Mouse (Mus musculus): ENCODE measurements around the gene Slf1. TPM values are rescaled to one million over a fixed set of nuclear protein-coding genes. Genes with fewer than 3 reads are reported as not detected.

Gene Slf1
- polyA plus RNA-seq, 1 experiment from 2014 or later = 37.1 TPM

DNA sequence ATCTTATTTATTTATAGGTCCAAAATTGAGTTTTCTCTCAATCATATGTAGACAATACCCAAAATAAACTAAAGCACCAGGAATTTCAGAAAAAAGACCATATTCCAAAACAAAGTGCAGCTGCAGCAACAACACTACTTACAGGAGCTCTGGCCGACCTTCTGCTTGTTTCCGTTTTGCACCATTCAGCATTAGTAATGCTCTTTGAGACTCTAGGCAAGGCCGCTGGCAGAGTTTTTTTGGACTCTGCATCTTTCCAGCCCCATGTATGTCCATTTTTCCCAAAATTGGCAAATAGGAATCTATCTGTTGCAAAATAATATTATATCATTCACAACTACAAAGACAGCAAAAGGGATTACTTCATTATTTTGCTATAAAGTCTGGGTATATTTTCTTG, 85.5 kb downstream of the Slf1 start:
- no peak overlapping the region for H3K4me2 ChIP-seq (replicated peaks)
- no peak overlapping the region for H3K9ac ChIP-seq (replicated peaks)
- no peaks in the 10 kb centered on the region for H3K27me3 ChIP-seq
- H3K36me3 ChIP-seq = no peaks in the 10 kb centered on the region; the same call in 1 of the 2 replicates
- no peak overlapping the region for H3K27ac ChIP-seq
- H3K9me3 ChIP-seq = no peaks in the 10 kb centered on the region
- 89% methylated on average over 3 of the region's 3 CpGs for WGBS
- no peak overlapping the region for H3K4me3 ChIP-seq (replicated peaks)
- no peak for ATAC-seq
- H3K4me1 ChIP-seq (replicated peaks) = peaks cover 10% of the 10 kb centered on the region

DNA sequence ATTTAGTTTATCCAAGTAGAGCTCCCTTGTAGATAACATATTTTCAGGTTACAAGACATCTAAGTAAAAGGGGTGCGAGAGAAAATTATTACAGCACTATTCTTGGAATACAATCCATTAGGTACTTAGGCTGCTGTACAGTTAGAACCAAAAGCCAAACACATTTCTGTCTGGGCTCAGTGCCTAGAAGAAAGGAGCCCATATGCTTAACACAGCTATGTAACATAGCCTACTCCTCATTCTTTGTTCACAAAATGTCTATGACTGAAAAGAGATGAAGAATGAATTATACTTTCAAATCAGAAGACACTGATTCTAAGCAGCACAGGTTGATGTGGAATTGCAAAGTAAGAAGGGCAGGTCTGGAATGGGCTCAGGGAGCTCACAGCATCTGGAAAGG, 86.8 kb downstream of the Slf1 start:
- no peaks in the 10 kb centered on the region for H3K9me3 ChIP-seq
- H3K4me1 ChIP-seq (replicated peaks) = peaks cover 10% of the 10 kb centered on the region
- 0 out of 2 replicates have a peak overlapping the region, but pooled peaks have one; percentile 25 for H3K27ac ChIP-seq
- H3K4me2 ChIP-seq (replicated peaks) = no peak overlapping the region
- no peaks in the 10 kb centered on the region for H3K36me3 ChIP-seq
- 85% methylated on average over 1 of the region's 1 CpGs for WGBS
- H3K27me3 ChIP-seq = no peaks in the 10 kb centered on the region
- H3K4me3 ChIP-seq (replicated peaks) = no peak overlapping the region
- no peak for ATAC-seq
- H3K9ac ChIP-seq (replicated peaks) = no peak overlapping the region

DNA sequence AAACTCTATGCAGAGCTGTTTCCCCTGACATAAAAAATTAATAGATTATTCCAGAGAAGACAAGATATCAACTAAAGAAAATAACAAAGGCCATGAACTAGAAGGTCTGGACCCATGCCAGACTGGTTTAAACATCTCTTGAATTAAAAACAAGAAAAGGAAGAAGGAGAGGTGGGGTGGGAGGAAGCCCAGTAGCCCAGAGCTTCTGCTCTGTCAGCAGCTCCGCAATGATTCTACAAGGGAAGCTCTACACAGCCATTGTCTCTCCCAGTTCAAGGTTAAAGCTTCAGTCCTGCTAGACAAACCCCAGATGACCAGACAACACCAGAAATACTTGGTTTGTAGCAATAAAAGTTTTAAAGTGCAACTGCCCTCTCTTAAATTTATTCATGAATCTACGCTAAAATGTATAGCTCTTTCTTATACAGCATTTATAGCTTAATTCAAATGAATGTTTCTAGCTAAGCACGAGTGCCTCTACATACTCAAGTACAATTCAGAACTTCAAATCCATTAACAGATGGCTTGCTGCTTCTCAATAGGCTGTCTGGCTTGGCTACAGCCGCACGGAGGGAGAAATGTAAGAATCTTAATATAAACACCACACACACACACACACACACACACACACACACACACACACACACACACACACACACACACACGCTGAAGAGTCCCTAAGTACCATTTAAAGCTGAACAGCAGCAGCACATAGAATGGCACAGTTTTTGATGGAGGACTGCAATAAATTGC, 87.9 kb downstream of the Slf1 start:
- H3K9ac ChIP-seq (replicated peaks) = no peak overlapping the region
- no peak overlapping the region for H3K4me2 ChIP-seq (replicated peaks)
- 46% methylated on average over 6 of the region's 6 CpGs for WGBS
- H3K36me3 ChIP-seq = peaks cover 3% of the 10 kb centered on the region; the same call in 1 of the 2 replicates
- peak; percentile 74 for ATAC-seq
- peaks cover 10% of the 10 kb centered on the region for H3K4me1 ChIP-seq (replicated peaks)
- H3K27me3 ChIP-seq = no peaks in the 10 kb centered on the region
- H3K27ac ChIP-seq = peak overlapping the region; percentile 64
- H3K4me3 ChIP-seq (replicated peaks) = no peak overlapping the region
- H3K9me3 ChIP-seq = no peaks in the 10 kb centered on the region

DNA sequence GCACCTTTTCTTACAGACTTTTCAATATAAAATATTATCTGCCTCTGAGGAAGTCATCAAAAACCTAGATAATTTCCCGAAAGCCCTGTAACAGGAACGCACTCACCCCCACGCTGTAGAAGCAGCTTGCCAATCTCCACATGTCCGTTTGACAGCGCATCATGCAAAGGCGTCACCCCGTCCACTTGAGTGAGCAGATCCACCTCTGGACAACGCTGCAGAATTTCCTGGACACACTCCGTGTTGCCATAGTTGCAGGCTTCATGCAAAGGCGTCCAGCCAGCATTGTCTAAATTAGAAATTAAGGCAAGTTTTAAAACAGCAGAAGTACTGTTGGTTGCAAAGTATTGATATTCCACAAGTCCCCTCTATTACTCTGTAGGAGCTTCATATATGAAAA, 88.9 kb downstream of the Slf1 start:
- WGBS = 52% methylated on average over 10 of the region's 10 CpGs
- Histone ChIP-seq H3K4me2 (replicated peaks) (peak overlapping the region; percentile 23; the same call in 1 of the 2 replicates), H3K9me3 (no peaks in the 10 kb centered on the region), H3K36me3 (peaks cover 6% of the 10 kb centered on the region; the same call in 1 of the 2 replicates), H3K27ac (peak overlapping the region; percentile 56), H3K4me1 (replicated peaks) (peaks cover 10% of the 10 kb centered on the region), H3K4me3 (replicated peaks) (peak overlapping the region; percentile 14; the same call in 1 of the 2 replicates), H3K27me3 (no peaks in the 10 kb centered on the region), H3K9ac (replicated peaks) (no peak overlapping the region)
- ATAC-seq = peak; percentile 74

DNA sequence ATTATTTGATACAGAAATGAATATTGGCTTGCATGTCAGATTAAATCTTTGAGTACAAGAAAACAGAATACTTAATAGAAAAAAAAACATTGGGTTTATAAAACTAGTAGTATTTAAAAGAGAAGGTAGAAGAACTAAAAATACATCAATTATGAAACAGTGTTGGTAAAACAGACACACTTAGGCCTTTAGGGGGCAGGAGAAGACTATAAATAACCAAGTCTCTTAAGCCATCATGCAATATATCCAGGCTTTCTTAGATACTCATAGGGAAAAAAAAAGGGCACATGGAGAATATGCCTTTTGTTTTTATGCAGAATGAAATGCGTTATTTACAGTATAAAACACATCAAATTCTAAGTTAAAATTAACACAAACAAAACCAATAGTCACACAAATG, 89.9 kb downstream of the Slf1 start:
- peak; percentile 77; the same call in 1 of the 2 replicates for ATAC-seq
- Histone ChIP-seq H3K9ac (replicated peaks) (no peak overlapping the region), H3K9me3 (no peaks in the 10 kb centered on the region), H3K36me3 (peaks cover 6% of the 10 kb centered on the region; the same call in 1 of the 2 replicates), H3K4me2 (replicated peaks) (no peak overlapping the region), H3K27me3 (no peaks in the 10 kb centered on the region), H3K4me3 (replicated peaks) (no peak overlapping the region), H3K27ac (no peak overlapping the region), H3K4me1 (replicated peaks) (peaks cover 10% of the 10 kb centered on the region)
- 71% methylated on average over 1 of the region's 1 CpGs for WGBS

DNA sequence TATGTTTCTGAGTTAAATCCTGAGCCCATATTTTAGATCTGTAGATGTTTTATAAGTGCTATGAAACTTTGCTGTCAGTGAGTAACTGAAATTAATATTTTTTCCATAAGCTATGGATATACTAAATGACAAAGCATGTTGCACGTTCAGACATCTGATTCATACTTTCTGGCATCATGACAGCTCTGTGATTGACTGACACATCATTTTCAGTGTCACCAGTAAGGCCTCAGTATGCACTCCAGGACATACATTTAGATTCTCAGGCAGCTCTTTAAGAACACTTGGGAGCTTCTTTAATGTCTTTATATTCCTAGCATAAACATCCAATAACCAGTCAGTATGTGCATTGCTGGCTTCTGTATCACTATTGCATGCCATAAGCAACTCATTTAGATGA, 91.9 kb downstream of the Slf1 start:
- Histone ChIP-seq H3K36me3 (peaks cover 6% of the 10 kb centered on the region; the same call in 1 of the 2 replicates), H3K9me3 (no peaks in the 10 kb centered on the region), H3K27ac (no peak overlapping the region), H3K4me1 (replicated peaks) (peaks cover 7% of the 10 kb centered on the region), H3K4me3 (replicated peaks) (no peak overlapping the region), H3K27me3 (no peaks in the 10 kb centered on the region), H3K4me2 (replicated peaks) (no peak overlapping the region), H3K9ac (replicated peaks) (no peak overlapping the region)
- ATAC-seq = no peak
- WGBS = 83% methylated on average over 1 of the region's 1 CpGs

DNA sequence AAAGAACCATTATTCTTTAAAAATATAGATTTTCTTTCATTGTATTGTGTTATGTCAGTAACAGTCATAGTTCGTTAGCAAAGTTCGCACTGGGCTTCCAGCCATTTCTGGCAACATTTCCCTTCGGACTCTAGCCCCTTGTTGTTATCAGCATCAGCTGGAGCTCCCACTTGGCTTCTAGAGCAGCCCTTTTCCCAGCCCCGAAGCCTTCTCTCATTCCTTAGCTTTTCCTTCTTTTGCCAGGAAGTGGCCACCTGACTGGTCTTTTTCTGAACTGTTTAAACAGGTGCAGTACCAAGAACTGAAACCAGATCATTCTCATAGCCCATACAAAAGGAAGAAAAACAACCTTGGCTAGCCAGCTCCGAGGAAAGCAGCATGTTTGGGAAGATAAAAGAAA, 105.7 kb downstream of the Slf1 start:
- Histone ChIP-seq H3K27me3 (no peaks in the 10 kb centered on the region), H3K9me3 (no peaks in the 10 kb centered on the region), H3K27ac (no peak overlapping the region), H3K4me3 (replicated peaks) (no peak overlapping the region), H3K36me3 (no peaks in the 10 kb centered on the region), H3K4me2 (replicated peaks) (no peak overlapping the region), H3K4me1 (replicated peaks) (no peaks in the 10 kb centered on the region), H3K9ac (replicated peaks) (no peak overlapping the region)
- ATAC-seq = no peak
- WGBS = 77% methylated on average over 5 of the region's 5 CpGs

DNA sequence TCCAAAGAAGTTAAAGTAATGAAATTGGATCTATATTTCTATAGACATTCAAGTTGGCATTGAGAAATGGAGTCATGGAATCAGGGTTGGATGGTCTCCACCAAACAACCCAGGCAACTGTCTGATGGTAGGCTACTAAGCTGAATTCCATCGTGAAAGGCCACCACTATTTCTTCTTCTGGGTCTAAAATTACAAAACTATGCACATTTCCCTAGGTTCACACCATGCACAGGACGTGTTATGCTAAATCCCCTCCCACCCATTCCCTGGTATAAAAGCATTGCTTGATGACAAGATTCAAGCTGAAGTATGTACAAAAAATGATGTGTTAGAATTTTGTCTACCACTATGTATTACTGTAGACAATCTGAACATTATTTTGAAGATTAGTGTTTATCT, 116.4 kb downstream of the Slf1 start:
- H3K9ac ChIP-seq (replicated peaks) = no peak overlapping the region
- H3K36me3 ChIP-seq = no peaks in the 10 kb centered on the region
- no peak overlapping the region for H3K4me2 ChIP-seq (replicated peaks)
- 83% methylated on average over 2 of the region's 2 CpGs for WGBS
- no peak overlapping the region for H3K27ac ChIP-seq
- no peaks in the 10 kb centered on the region for H3K4me1 ChIP-seq (replicated peaks)
- no peaks in the 10 kb centered on the region for H3K27me3 ChIP-seq
- no peaks in the 10 kb centered on the region for H3K9me3 ChIP-seq
- ATAC-seq = no peak
- H3K4me3 ChIP-seq (replicated peaks) = no peak overlapping the region

DNA sequence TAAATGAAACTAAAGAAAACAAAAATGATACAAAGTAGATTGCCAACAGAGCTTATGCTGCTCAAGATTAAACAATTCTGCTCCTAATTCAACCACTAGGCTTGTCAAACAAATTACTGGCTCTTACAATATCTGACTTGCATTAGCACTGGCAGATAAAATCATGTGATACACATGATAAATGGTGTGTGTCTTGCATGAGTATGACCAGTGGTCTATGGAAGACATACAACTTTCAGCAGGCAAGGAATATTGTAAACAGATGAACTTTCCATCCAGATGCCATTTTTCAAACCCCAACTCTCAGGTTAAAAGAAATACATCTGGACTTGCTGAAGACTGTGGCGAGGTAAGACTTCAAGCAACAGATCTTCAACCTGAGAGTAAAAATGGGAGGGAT, 131.6 kb downstream of the Slf1 start:
- no peak for ATAC-seq
- Histone ChIP-seq H3K4me3 (replicated peaks) (no peak overlapping the region), H3K27ac (no peak overlapping the region), H3K9me3 (no peaks in the 10 kb centered on the region), H3K4me1 (replicated peaks) (no peaks in the 10 kb centered on the region), H3K27me3 (no peaks in the 10 kb centered on the region), H3K9ac (replicated peaks) (no peak overlapping the region), H3K36me3 (no peaks in the 10 kb centered on the region), H3K4me2 (replicated peaks) (no peak overlapping the region)
- WGBS = 93% methylated on average over 1 of the region's 1 CpGs

DNA sequence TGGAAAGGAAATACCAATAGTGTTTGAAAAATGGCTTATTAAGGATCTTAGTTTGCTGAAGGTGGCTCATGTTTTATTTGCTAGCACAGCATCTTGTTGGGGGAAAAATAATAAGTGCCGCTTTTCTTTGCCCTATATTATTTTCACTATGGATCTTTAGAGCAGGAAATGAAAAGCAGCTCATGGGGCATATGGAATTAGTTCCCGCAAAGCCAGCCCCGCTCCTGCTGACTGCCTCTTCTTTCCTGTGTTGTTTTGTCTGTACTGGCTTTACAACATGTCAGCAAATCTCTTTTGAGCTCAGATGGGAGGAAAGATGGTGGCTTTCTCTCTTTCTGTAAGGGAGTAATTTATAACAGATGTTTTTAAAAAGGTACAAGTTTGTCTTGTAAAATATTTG, 132.6 kb downstream of the Slf1 start:
- 73% methylated on average over 3 of the region's 3 CpGs for WGBS
- Histone ChIP-seq H3K27ac (no peak overlapping the region), H3K36me3 (no peaks in the 10 kb centered on the region), H3K27me3 (no peaks in the 10 kb centered on the region), H3K4me1 (replicated peaks) (no peaks in the 10 kb centered on the region), H3K4me2 (replicated peaks) (no peak overlapping the region), H3K9me3 (no peaks in the 10 kb centered on the region), H3K4me3 (replicated peaks) (no peak overlapping the region), H3K9ac (replicated peaks) (no peak overlapping the region)
- ATAC-seq = no peak
